Mouse (Mus musculus): ENCODE measurements around the gene A030005L19Rik. TPM values are rescaled to one million over a fixed set of nuclear protein-coding genes. Genes with fewer than 3 reads are reported as not detected.
"Not testable (repeated sequence)": the region's sequence is repeated elsewhere in the genome, so short reads cannot be mapped to it uniquely, and the experiment has no call there.

The A030005L19Rik gene
- total and polyA plus RNA-seq, 2 experiments from 2014 or later, result not detected

DNA sequence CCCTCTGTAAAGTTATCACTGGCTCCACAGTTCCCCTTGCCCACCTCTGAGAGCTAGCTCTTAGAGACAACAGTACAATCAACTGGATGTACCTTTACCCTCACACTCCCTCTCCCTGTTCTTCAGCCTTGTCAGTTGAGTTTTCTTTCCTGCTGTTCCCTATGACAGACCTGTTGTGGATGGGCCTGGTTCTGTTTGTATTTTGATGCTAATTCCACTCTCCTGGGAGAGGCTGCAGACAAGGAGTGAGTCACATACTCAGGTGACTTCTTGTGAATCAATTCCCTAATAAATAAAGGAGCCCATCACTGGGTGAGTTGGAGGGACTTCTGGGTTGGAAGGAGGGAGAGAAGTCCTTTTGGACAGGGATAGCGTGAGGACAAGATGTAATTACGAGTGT lies 35.5 kb downstream of the A030005L19Rik start:
- Histone ChIP-seq H3K4me1 (ENCODE audit: insufficient read depth) (no peaks in the 10 kb centered on the region), H3K27me3 (ENCODE audit: insufficient read depth, low read length) (no peaks in the 10 kb centered on the region), H3K27ac (ENCODE audit: low read depth, low read length) (no peak overlapping the region), H3K9ac (no peak overlapping the region), H3K4me3 (ENCODE audit: low read depth, low read length) (no peak overlapping the region), H3K4me2 (ENCODE audit: low read depth) (no peak overlapping the region), H3K36me3 (ENCODE audit: insufficient read depth) (no peaks in the 10 kb centered on the region), H3K9me3 (ENCODE audit: low read length) (no peaks in the 10 kb centered on the region)
- TF ChIP-seq CTCF (IDR thresholded peaks at IDR 0.05; ENCODE audit: low read depth), result no peak
- ATAC-seq (no peak), DNase-seq (no peak)
- 90% methylated on average over 2 of the region's 2 CpGs for WGBS

GRCm38 (mm10) chr1:82955913-82956312 lies 42.8 kb downstream of the A030005L19Rik start, which contains the start of gene Gm7544:
Gene Gm7544 (minus strand): TSS chr1:82956013.
- H3K4me1 ChIP-seq (ENCODE audit: insufficient read depth); H3K27me3 ChIP-seq (ENCODE audit: insufficient read depth, low read length); H3K36me3 ChIP-seq (ENCODE audit: insufficient read depth); H3K9ac ChIP-seq; ATAC-seq; DNase-seq; H3K27ac ChIP-seq (ENCODE audit: low read depth, low read length); H3K4me2 ChIP-seq (ENCODE audit: low read depth); H3K9me3 ChIP-seq (ENCODE audit: low read length); H3K4me3 ChIP-seq (ENCODE audit: low read depth, low read length): not testable (repeated sequence)

GRCm38 (mm10) chr1:82959870-82960385 lies 46.8 kb downstream of the A030005L19Rik start, which contains the start of gene Gm47955:
Gene Gm47955 (plus strand): TSS chr1:82960286.
- H3K9ac ChIP-seq, result no peak within 1 kb of the TSS
- H3K27ac ChIP-seq (ENCODE audit: low read depth, low read length), result no peak within 1 kb of the TSS
- TF ChIP-seq CTCF (IDR thresholded peaks at IDR 0.05; ENCODE audit: low read depth), result no peak
- no peak within 1 kb of the TSS for H3K4me2 ChIP-seq (ENCODE audit: low read depth)
- ATAC-seq, result no peak
- H3K4me1 ChIP-seq (ENCODE audit: insufficient read depth), result no peaks in the 10 kb centered on the region
- DNase-seq, result no peak
- H3K4me3 ChIP-seq (ENCODE audit: low read depth, low read length), result no peak within 1 kb of the TSS
- H3K9me3 ChIP-seq (ENCODE audit: low read length), result no peaks in the 10 kb centered on the region
- WGBS, result 92% methylated on average over 11 of the region's 11 CpGs
- no peaks in the 10 kb centered on the region for H3K36me3 ChIP-seq (ENCODE audit: insufficient read depth)
- H3K27me3 ChIP-seq (ENCODE audit: insufficient read depth, low read length), result no peaks in the 10 kb centered on the region

Other genes with a start within 250 kb of the A030005L19Rik start
- 649 and 724 TPM in 2 replicates for gene Mff, start 188.4 kb upstream of the A030005L19Rik start, total RNA-seq (2014; rRNA removed)
- gene Mff, start 188.4 kb upstream of the A030005L19Rik start, polyA plus RNA-seq (2015; fragmentation: Nextera tagmentation; extraction: Ambion mirVana), result 456 and 481 TPM in 2 replicates
- gene Tm4sf20, start 144.9 kb upstream of the A030005L19Rik start, total RNA-seq (2014; rRNA removed), result not detected in 2 replicates
- gene Tm4sf20, start 144.9 kb upstream of the A030005L19Rik start, polyA plus RNA-seq (2015; fragmentation: Nextera tagmentation; extraction: Ambion mirVana), result not detected in 2 replicates
- not detected in 2 replicates for gene Gm47791, start 142.1 kb upstream of the A030005L19Rik start, total RNA-seq (2014; rRNA removed)
- not detected in 2 replicates for gene Gm47791, start 142.1 kb upstream of the A030005L19Rik start, polyA plus RNA-seq (2015; fragmentation: Nextera tagmentation; extraction: Ambion mirVana)
- 104 and 114 TPM in 2 replicates for gene Agfg1, start 73.8 kb upstream of the A030005L19Rik start, total RNA-seq (2014; rRNA removed)
- 19.4 and 22.2 TPM in 2 replicates for gene Agfg1, start 73.8 kb upstream of the A030005L19Rik start, polyA plus RNA-seq (2015; fragmentation: Nextera tagmentation; extraction: Ambion mirVana)
- 0.54 TPM in 1 of 2 replicates, not detected in the other for gene A030014E15Rik, start 11.6 kb downstream of the A030005L19Rik start, total RNA-seq (2014; rRNA removed)
- gene A030014E15Rik, start 11.6 kb downstream of the A030005L19Rik start, polyA plus RNA-seq (2015; fragmentation: Nextera tagmentation; extraction: Ambion mirVana), result not detected in 2 replicates
- gene Gm6217, start 18.1 kb downstream of the A030005L19Rik start, total RNA-seq (2014; rRNA removed), result not detected in 2 replicates
- gene Gm6217, start 18.1 kb downstream of the A030005L19Rik start, polyA plus RNA-seq (2015; fragmentation: Nextera tagmentation; extraction: Ambion mirVana), result not detected in 2 replicates
- gene A030003K21Rik, start 30.1 kb downstream of the A030005L19Rik start, total RNA-seq (2014; rRNA removed), result not detected in 2 replicates
- gene A030003K21Rik, start 30.1 kb downstream of the A030005L19Rik start, polyA plus RNA-seq (2015; fragmentation: Nextera tagmentation; extraction: Ambion mirVana), result 0.18 TPM in 1 of 2 replicates, not detected in the other
- gene Gm7544, start 42.7 kb downstream of the A030005L19Rik start, total RNA-seq (2014; rRNA removed), result not detected in 2 replicates
- gene Gm7544, start 42.7 kb downstream of the A030005L19Rik start, polyA plus RNA-seq (2015; fragmentation: Nextera tagmentation; extraction: Ambion mirVana), result not detected in 2 replicates
- gene Gm47955, start 47.0 kb downstream of the A030005L19Rik start, total RNA-seq (2014; rRNA removed), result not detected in 2 replicates
- gene Gm47955, start 47.0 kb downstream of the A030005L19Rik start, polyA plus RNA-seq (2015; fragmentation: Nextera tagmentation; extraction: Ambion mirVana), result not detected in 2 replicates
- gene Gm47959, start 87.2 kb downstream of the A030005L19Rik start, total RNA-seq (2014; rRNA removed), result not detected in 2 replicates
- not detected in 2 replicates for gene Gm47959, start 87.2 kb downstream of the A030005L19Rik start, polyA plus RNA-seq (2015; fragmentation: Nextera tagmentation; extraction: Ambion mirVana)
- gene Slc19a3, start 125.1 kb downstream of the A030005L19Rik start, total RNA-seq (2014; rRNA removed), result 0.85 and 1.3 TPM in 2 replicates
- 0.69 and 0.99 TPM in 2 replicates for gene Slc19a3, start 125.1 kb downstream of the A030005L19Rik start, polyA plus RNA-seq (2015; fragmentation: Nextera tagmentation; extraction: Ambion mirVana)
- gene Krtap28-10, start 129.2 kb downstream of the A030005L19Rik start, total RNA-seq (2014; rRNA removed), result not detected in 2 replicates
- gene Krtap28-10, start 129.2 kb downstream of the A030005L19Rik start, polyA plus RNA-seq (2015; fragmentation: Nextera tagmentation; extraction: Ambion mirVana), result not detected in 2 replicates
- gene Gm47969, start 131.6 kb downstream of the A030005L19Rik start, total RNA-seq (2014; rRNA removed), result not detected in 2 replicates
- not detected in 2 replicates for gene Gm47969, start 131.6 kb downstream of the A030005L19Rik start, polyA plus RNA-seq (2015; fragmentation: Nextera tagmentation; extraction: Ambion mirVana)
- not detected in 2 replicates for gene A030005K14Rik, start 146.1 kb downstream of the A030005L19Rik start, total RNA-seq (2014; rRNA removed)
- gene A030005K14Rik, start 146.1 kb downstream of the A030005L19Rik start, polyA plus RNA-seq (2015; fragmentation: Nextera tagmentation; extraction: Ambion mirVana), result not detected in 2 replicates
- not detected in 2 replicates for gene Krtap28-13, start 147.6 kb downstream of the A030005L19Rik start, total RNA-seq (2014; rRNA removed)
- gene Krtap28-13, start 147.6 kb downstream of the A030005L19Rik start, polyA plus RNA-seq (2015; fragmentation: Nextera tagmentation; extraction: Ambion mirVana), result not detected in 2 replicates
- not detected in 2 replicates for gene Ccl20, start 203.4 kb downstream of the A030005L19Rik start, total RNA-seq (2014; rRNA removed)
- gene Ccl20, start 203.4 kb downstream of the A030005L19Rik start, polyA plus RNA-seq (2015; fragmentation: Nextera tagmentation; extraction: Ambion mirVana), result 0.21 TPM in 1 of 2 replicates, not detected in the other
- 2.0 and 2.5 TPM in 2 replicates for gene Daw1, start 246.4 kb downstream of the A030005L19Rik start, total RNA-seq (2014; rRNA removed)
- gene Daw1, start 246.4 kb downstream of the A030005L19Rik start, polyA plus RNA-seq (2015; fragmentation: Nextera tagmentation; extraction: Ambion mirVana), result 0.93 and 1.6 TPM in 2 replicates